ENCODE assay signal across 27 mouse cellular contexts in genomic region chr1:158422739-158423138, GRCm38 (mm10).
A peak's percentile ranks its signal among the peaks of the same experiment; 100 is the strongest.
DNase-seq lines count a peak whose midpoint lies in the region; ATAC-seq and TF ChIP-seq lines count a peak whose summit lies in the region.
"Had no signal": no experiment of that assay in that cellular context is flagged by ENCODE, and none has a peak within 500 bp of the region (broad histone marks: within the 10 kb centered on the region; RNA-seq: fewer than 3 reads in every experiment).

No protein-coding gene starts in this region.

- no peaks in the 10 kb centered on the region for H3K36me3 ChIP-seq in forebrain, postnatal 0 days (ENCODE audit: insufficient read depth)
- H3K36me3 ChIP-seq in forebrain, embryonic 11.5 days (ENCODE audit: control insufficient read depth, insufficient read depth, low read length) = no peaks in the 10 kb centered on the region
- H3K36me3 ChIP-seq in heart, adult 2 months (ENCODE audit: control insufficient read depth, insufficient read depth, low read length) = no peaks in the 10 kb centered on the region
- H3K36me3 ChIP-seq: embryonic facial prominence, embryonic 10.5 days; embryonic facial prominence, embryonic 12.5 days; forebrain, embryonic 12.5 days; G1E had no signal

- no peaks in the 10 kb centered on the region for H3K4me1 ChIP-seq in forebrain, postnatal 0 days (ENCODE audit: insufficient read depth)
- no peaks in the 10 kb centered on the region for H3K4me1 ChIP-seq in forebrain, embryonic 11.5 days (replicated peaks; ENCODE audit: control insufficient read depth, insufficient read depth, low read length)
- no peaks in the 10 kb centered on the region for H3K4me1 ChIP-seq in heart, adult 2 months (ENCODE audit: control insufficient read depth, insufficient read depth, low read length)
- H3K4me1 ChIP-seq: embryonic facial prominence, embryonic 10.5 days; embryonic facial prominence, embryonic 12.5 days; forebrain, embryonic 12.5 days had no signal

- peak; percentile 20; the same call in 1 of the 2 replicates for ATAC-seq in forebrain, postnatal 0 days
- no peak for ATAC-seq in forebrain, embryonic 11.5 days (replicated peaks; ENCODE audit: low FRiP score)
- ATAC-seq: activated CD4-positive, CD25-positive, alpha-beta regulatory T cell, adult 4 months; CD4-positive, CD25-positive, alpha-beta regulatory T cell, adult 4 months; forebrain, embryonic 14.5 days; forebrain, embryonic 16.5 days; Patski had no signal

- no peak for TF ChIP-seq CTCF in forebrain, postnatal 0 days (IDR thresholded peaks at IDR 0.05; ENCODE audit: low read depth)
- no peak for TF ChIP-seq CTCF in heart, adult 2 months (IDR thresholded peaks at IDR 0.05)

- H3K79me2 ChIP-seq in heart, adult 2 months (replicated peaks; ENCODE audit: control insufficient read depth, insufficient read depth, low read length) = no peaks in the 10 kb centered on the region

- DNase-seq in forebrain, postnatal 0 days = no peak
- DNase-seq in forebrain, embryonic 11.5 days (ENCODE audit: low spot score) = no peak
- peak; percentile 27 for DNase-seq in left cerebral cortex, adult 11 months (ENCODE audit: low spot score)
- no peak for DNase-seq in left cerebral cortex, postnatal 10 days (ENCODE audit: extremely low spot score in 1 of 2, low spot score in 2 of 2)
- peak; percentile 65 for DNase-seq in brain, adult 2 months (ENCODE audit: low read depth, low spot score)
- peak; percentile 61 for DNase-seq in telencephalon, adult 2 months (ENCODE audit: low read depth, low spot score)
- no peak for DNase-seq in heart, adult 2 months
- DNase-seq: adrenal gland, adult 8-10 months; adrenal gland, postnatal 14 days; adrenal gland, postnatal 36 days; B cell, adult 2 months; cerebellum, adult 11 months; cerebellum, adult 18-20 months; cerebellum, adult 8-10 months; cerebellum, adult 9-11 months; cerebellum, postnatal 14 days; cerebellum, postnatal 36 days had no signal

- intact Hi-C loops in left cerebral cortex, postnatal 10 days (cut with DNase I) = no loop called here
- intact Hi-C loops in heart, adult 2 months (cut with DNase I) = no loop called here

- H3K27ac ChIP-seq in forebrain, postnatal 0 days (ENCODE audit: low read depth, low read length) = no peak overlapping the region
- no peak overlapping the region for H3K27ac ChIP-seq in forebrain, embryonic 11.5 days (ENCODE audit: low read depth, low read length)
- H3K27ac ChIP-seq in heart, adult 2 months = no peak overlapping the region
- H3K27ac ChIP-seq: embryonic facial prominence, embryonic 10.5 days; embryonic facial prominence, embryonic 12.5 days; forebrain, embryonic 12.5 days had no signal

- H3K9me3 ChIP-seq in forebrain, postnatal 0 days (ENCODE audit: low read length) = no peaks in the 10 kb centered on the region
- no peaks in the 10 kb centered on the region for H3K9me3 ChIP-seq in forebrain, embryonic 11.5 days (ENCODE audit: control insufficient read depth, low read length)
- H3K9me3 ChIP-seq: embryonic facial prominence, embryonic 10.5 days; embryonic facial prominence, embryonic 12.5 days; forebrain, embryonic 12.5 days had no signal

- no peak overlapping the region for H3K4me2 ChIP-seq in forebrain, postnatal 0 days (ENCODE audit: low read depth)
- no peak overlapping the region for H3K4me2 ChIP-seq in forebrain, embryonic 11.5 days (ENCODE audit: low read depth, low read length, severe bottlenecking)
- H3K4me2 ChIP-seq: embryonic facial prominence, embryonic 12.5 days; forebrain, embryonic 12.5 days had no signal

- TF ChIP-seq EP300 in heart, adult 2 months (IDR thresholded peaks at IDR 0.05; ENCODE audit: insufficient read depth, low read depth, low read length) = no peak

- no peak overlapping the region for H3K4me3 ChIP-seq in forebrain, postnatal 0 days (ENCODE audit: low read depth, low read length)
- H3K4me3 ChIP-seq in forebrain, embryonic 11.5 days (ENCODE audit: low read depth, low read length) = no peak overlapping the region
- H3K4me3 ChIP-seq in heart, adult 2 months = no peak overlapping the region
- H3K4me3 ChIP-seq: embryonic facial prominence, embryonic 10.5 days; embryonic facial prominence, embryonic 12.5 days; forebrain, embryonic 12.5 days had no signal

- no peak overlapping the region for H3K9ac ChIP-seq in forebrain, postnatal 0 days
- no peak overlapping the region for H3K9ac ChIP-seq in forebrain, embryonic 11.5 days (ENCODE audit: low read length)
- no peak overlapping the region for H3K9ac ChIP-seq in heart, adult 2 months (ENCODE audit: low read depth, low read length)
- H3K9ac ChIP-seq: embryonic facial prominence, embryonic 12.5 days; forebrain, embryonic 12.5 days had no signal

- TF ChIP-seq POLR2A in heart, adult 2 months (IDR thresholded peaks at IDR 0.05; ENCODE audit: insufficient read depth, low read depth, low read length) = no peak

- no peaks in the 10 kb centered on the region for H3K27me3 ChIP-seq in forebrain, postnatal 0 days (ENCODE audit: insufficient read depth, low read length)
- no peaks in the 10 kb centered on the region for H3K27me3 ChIP-seq in forebrain, embryonic 11.5 days (ENCODE audit: control insufficient read depth, insufficient read depth, low read length)
- H3K27me3 ChIP-seq in heart, adult 2 months (ENCODE audit: control insufficient read depth, insufficient read depth, low read length) = no peaks in the 10 kb centered on the region
- H3K27me3 ChIP-seq: CH12.LX; embryonic facial prominence, embryonic 12.5 days; forebrain, embryonic 12.5 days had no signal

- WGBS in forebrain, postnatal 0 days = 55% methylated on average over 1 of the region's 1 CpGs
- 87% methylated on average over 1 of the region's 1 CpGs for WGBS in forebrain, embryonic 11.5 days
- 47% methylated on average over 1 of the region's 1 CpGs for WGBS in heart, adult 2 months

Comparison
In these comparisons a context has a peak if more than half of its experiments do, and no peak if none do; other contexts are left out.
1. DNase-seq: peak in left cerebral cortex, adult 11 months (single experiment), brain, adult 2 months (single experiment) and telencephalon, adult 2 months (single experiment); none in forebrain, postnatal 0 days (single experiment), forebrain, embryonic 11.5 days (single experiment), left cerebral cortex, postnatal 10 days (0 of 2) and heart, adult 2 months (0 of 2).